Mouse (Mus musculus) central nervous system, embryonic 11.5 days (tissue): Measurements from ENCODE around the gene Atp23. TPM values are rescaled to one million over a fixed set of nuclear protein-coding genes. Genes with fewer than 3 reads are reported as not detected.

ENCODE experiments used
- polyA plus RNA-seq: library from polyadenylated mRNA; depleted of rRNA; stranded (reverse); fragments of >200 nt; gene quantifications from 2 replicates; pipeline ENCODE4 v1.2.3, GENCODE M21; 2012; rRNA removed

Atp23 gene
- 9.4 and 12.7 TPM in 2 replicates for polyA plus RNA-seq

GRCm38 (mm10) chr10:126900821-126901487 is at the start of gene Atp23:
Atp23 (minus strand) TSS chr10:126901355.

Other genes starting within 250 kb of the Atp23 start
- 78.5 and 118 TPM in 2 replicates for gene Ctdsp2, start 77.4 kb upstream of the Atp23 start, polyA plus RNA-seq
- 0.60 and 0.84 TPM in 2 replicates for gene Avil, start 99.4 kb upstream of the Atp23 start, polyA plus RNA-seq
- gene Tsfm, start 129.5 kb upstream of the Atp23 start, polyA plus RNA-seq = 50.4 and 63.2 TPM in 2 replicates
- gene Mettl1, start 140.1 kb upstream of the Atp23 start, polyA plus RNA-seq = 34.0 and 37.1 TPM in 2 replicates
- 0.25 and 0.45 TPM in 2 replicates for gene Eef1akmt3, start 140.2 kb upstream of the Atp23 start, polyA plus RNA-seq
- 0.24 and 0.43 TPM in 2 replicates for gene Cyp27b1, start 146.9 kb upstream of the Atp23 start, polyA plus RNA-seq
- gene March9, start 158.8 kb upstream of the Atp23 start, polyA plus RNA-seq = 10.7 and 11.8 TPM in 2 replicates
- 1,762 and 2,065 TPM in 2 replicates for gene Cdk4, start 162.2 kb upstream of the Atp23 start, polyA plus RNA-seq
- 83.8 and 112 TPM in 2 replicates for gene Tspan31, start 168.9 kb upstream of the Atp23 start, polyA plus RNA-seq
- 11.3 and 13.4 TPM in 2 replicates for gene Agap2, start 173.9 kb upstream of the Atp23 start, polyA plus RNA-seq
- gene Os9, start 219.8 kb upstream of the Atp23 start, polyA plus RNA-seq = 53.8 and 114 TPM in 2 replicates